ENCODE assay signal across 14 mouse cellular contexts in genomic region chr12:102395998-102396991, GRCm38 (mm10). TPM values are rescaled to one million over a fixed set of nuclear protein-coding genes. Genes with fewer than 3 reads are reported as not detected.
DNase-seq lines count a peak whose midpoint lies in the region; ATAC-seq and TF ChIP-seq lines count a peak whose summit lies in the region.
"Had no signal": no experiment of that assay in that cellular context is flagged by ENCODE, and none has a peak within 500 bp of the region (broad histone marks: within the 10 kb centered on the region; RNA-seq: fewer than 3 reads in every experiment).

No protein-coding gene starts in this region.

- WGBS in hindbrain, embryonic 11.5 days: 30% methylated on average over 19 of the region's 19 CpGs
- 23% methylated on average over 19 of the region's 19 CpGs for WGBS in hindbrain, postnatal 0 days
- WGBS in midbrain, embryonic 12.5 days: 35% methylated on average over 19 of the region's 19 CpGs
- 34% methylated on average over 19 of the region's 19 CpGs for WGBS in midbrain, embryonic 16.5 days
- 49% methylated on average over 19 of the region's 19 CpGs for WGBS in embryonic facial prominence, embryonic 11.5 days
- WGBS in neural tube, embryonic 13.5 days: 19% methylated on average over 19 of the region's 19 CpGs

- no peaks in the 10 kb centered on the region for H3K36me3 ChIP-seq in hindbrain, embryonic 11.5 days (ENCODE audit: control insufficient read depth, insufficient read depth, low read length)
- H3K36me3 ChIP-seq in hindbrain, postnatal 0 days (ENCODE audit: insufficient read depth, low read length): peaks cover 45% of the 10 kb centered on the region
- peaks cover 22% of the 10 kb centered on the region for H3K36me3 ChIP-seq in midbrain, embryonic 12.5 days
- H3K36me3 ChIP-seq in midbrain, embryonic 16.5 days (ENCODE audit: control insufficient read depth, insufficient read depth, low read length): peaks cover 32% of the 10 kb centered on the region
- no peaks in the 10 kb centered on the region for H3K36me3 ChIP-seq in embryonic facial prominence, embryonic 11.5 days (replicated peaks; ENCODE audit: control insufficient read depth, insufficient read depth, low read depth, low read length)
- H3K36me3 ChIP-seq in neural tube, embryonic 13.5 days: peaks cover 69% of the 10 kb centered on the region

- peak; percentile 61 for ATAC-seq in hindbrain, embryonic 11.5 days (ENCODE audit: low FRiP score)
- ATAC-seq in hindbrain, postnatal 0 days: no peak; the same call in 1 of the 2 replicates
- peak; percentile 63; the same call in 1 of the 2 replicates for ATAC-seq in midbrain, embryonic 12.5 days (ENCODE audit: low FRiP score, low read depth)
- no peak for ATAC-seq in midbrain, embryonic 16.5 days
- ATAC-seq in embryonic facial prominence, embryonic 11.5 days (replicated peaks; ENCODE audit: insufficient number of reproducible peaks, low FRiP score, low TSS enrichment, low read depth): 0 out of 2 replicates have a peak, but pooled peaks have one; percentile 34
- peak; percentile 42 for ATAC-seq in neural tube, embryonic 13.5 days (ENCODE audit: low read depth)
- no peak for ATAC-seq in inflammation-experienced regulatory T-cells, adult 6 months
- ATAC-seq: CD4-positive, CD25-positive, alpha-beta regulatory T cell, adult 4 months had no signal

- TF ChIP-seq CTCF in hindbrain, postnatal 0 days (IDR thresholded peaks at IDR 0.05; ENCODE audit: low read depth): no peak

- H3K4me1 ChIP-seq in hindbrain, embryonic 11.5 days (replicated peaks; ENCODE audit: control insufficient read depth, insufficient read depth, low read length): peaks cover 4% of the 10 kb centered on the region
- no peaks in the 10 kb centered on the region for H3K4me1 ChIP-seq in hindbrain, postnatal 0 days (ENCODE audit: insufficient read depth, low read length)
- H3K4me1 ChIP-seq in midbrain, embryonic 12.5 days: peaks cover 11% of the 10 kb centered on the region
- H3K4me1 ChIP-seq in midbrain, embryonic 16.5 days (ENCODE audit: control insufficient read depth, insufficient read depth, low read length): no peaks in the 10 kb centered on the region
- no peaks in the 10 kb centered on the region for H3K4me1 ChIP-seq in embryonic facial prominence, embryonic 11.5 days (ENCODE audit: control insufficient read depth, insufficient read depth, low read length)
- H3K4me1 ChIP-seq in neural tube, embryonic 13.5 days (replicated peaks): peaks cover 18% of the 10 kb centered on the region
- H3K4me1 ChIP-seq: limb, embryonic 12.5 days had no signal

- H3K9ac ChIP-seq in hindbrain, embryonic 11.5 days (ENCODE audit: low read depth, low read length): no peak overlapping the region; the same call in 1 of the 2 replicates
- no peak overlapping the region for H3K9ac ChIP-seq in hindbrain, postnatal 0 days (replicated peaks; ENCODE audit: low read length)
- H3K9ac ChIP-seq in midbrain, embryonic 12.5 days (replicated peaks): no peak overlapping the region
- H3K9ac ChIP-seq in midbrain, embryonic 16.5 days (ENCODE audit: low read depth, low read length): no peak overlapping the region
- H3K9ac ChIP-seq in embryonic facial prominence, embryonic 11.5 days (replicated peaks; ENCODE audit: low read length): no peak overlapping the region
- no peak overlapping the region for H3K9ac ChIP-seq in neural tube, embryonic 13.5 days
- H3K9ac ChIP-seq: limb, embryonic 12.5 days had no signal

- no peak overlapping the region for H3K4me2 ChIP-seq in hindbrain, embryonic 11.5 days (replicated peaks; ENCODE audit: low read depth, low read length)
- H3K4me2 ChIP-seq in hindbrain, postnatal 0 days (ENCODE audit: low read depth, low read length): no peak overlapping the region
- no peak overlapping the region for H3K4me2 ChIP-seq in midbrain, embryonic 12.5 days (replicated peaks)
- no peak overlapping the region for H3K4me2 ChIP-seq in midbrain, embryonic 16.5 days (ENCODE audit: low read length)
- no peak overlapping the region for H3K4me2 ChIP-seq in embryonic facial prominence, embryonic 11.5 days (ENCODE audit: low read depth, low read length)
- no peak overlapping the region for H3K4me2 ChIP-seq in neural tube, embryonic 13.5 days
- H3K4me2 ChIP-seq: limb, embryonic 12.5 days had no signal

- no peak overlapping the region for H3K27ac ChIP-seq in hindbrain, embryonic 11.5 days (ENCODE audit: low read depth, low read length)
- no peak overlapping the region for H3K27ac ChIP-seq in hindbrain, postnatal 0 days
- H3K27ac ChIP-seq in midbrain, embryonic 12.5 days (replicated peaks): no peak overlapping the region
- no peak overlapping the region for H3K27ac ChIP-seq in midbrain, embryonic 16.5 days (ENCODE audit: low read length)
- no peak overlapping the region for H3K27ac ChIP-seq in embryonic facial prominence, embryonic 11.5 days (replicated peaks; ENCODE audit: low read depth, low read length)
- peak overlapping the region; percentile 6; the same call in 1 of the 2 replicates for H3K27ac ChIP-seq in neural tube, embryonic 13.5 days (replicated peaks)
- H3K27ac ChIP-seq: limb, embryonic 12.5 days had no signal

- peak; percentile 50 for DNase-seq in hindbrain, embryonic 11.5 days (ENCODE audit: low spot score)
- DNase-seq in hindbrain, postnatal 0 days (ENCODE audit: low spot score): no peak
- DNase-seq in embryonic facial prominence, embryonic 11.5 days (ENCODE audit: low spot score): peak; percentile 20
- DNase-seq in left cerebral cortex, adult 9 months (ENCODE audit: low spot score in 2 of 2): no peak
- DNase-seq: gastrocnemius, postnatal 25 days; kidney, adult 11 months; lung, postnatal 14 days; right cerebral cortex, adult 18-20 months had no signal

- H3K9me3 ChIP-seq in hindbrain, embryonic 11.5 days (ENCODE audit: control insufficient read depth, low read length): no peaks in the 10 kb centered on the region
- no peaks in the 10 kb centered on the region for H3K9me3 ChIP-seq in hindbrain, postnatal 0 days (ENCODE audit: low read length)
- H3K9me3 ChIP-seq in midbrain, embryonic 12.5 days: no peaks in the 10 kb centered on the region
- no peaks in the 10 kb centered on the region for H3K9me3 ChIP-seq in midbrain, embryonic 16.5 days (replicated peaks; ENCODE audit: control insufficient read depth, low read length, poor library complexity, severe bottlenecking)
- H3K9me3 ChIP-seq in embryonic facial prominence, embryonic 11.5 days (replicated peaks; ENCODE audit: control insufficient read depth, low read length): no peaks in the 10 kb centered on the region
- no peaks in the 10 kb centered on the region for H3K9me3 ChIP-seq in neural tube, embryonic 13.5 days
- H3K9me3 ChIP-seq: limb, embryonic 12.5 days had no signal

- H3K27me3 ChIP-seq in hindbrain, embryonic 11.5 days (ENCODE audit: control insufficient read depth, insufficient read depth, low read length): peaks cover 9% of the 10 kb centered on the region; the same call in 1 of the 2 replicates
- no peaks in the 10 kb centered on the region for H3K27me3 ChIP-seq in hindbrain, postnatal 0 days (ENCODE audit: insufficient read depth, low read length)
- peaks cover 53% of the 10 kb centered on the region for H3K27me3 ChIP-seq in midbrain, embryonic 12.5 days
- no peaks in the 10 kb centered on the region; the same call in 1 of the 2 replicates for H3K27me3 ChIP-seq in midbrain, embryonic 16.5 days (ENCODE audit: control insufficient read depth, insufficient read depth, low read depth, low read length)
- H3K27me3 ChIP-seq in embryonic facial prominence, embryonic 11.5 days (ENCODE audit: control insufficient read depth, insufficient read depth, low read length): no peaks in the 10 kb centered on the region
- 0 out of 2 replicates have a peak, but pooled peaks cover 5% of the 10 kb centered on the region for H3K27me3 ChIP-seq in neural tube, embryonic 13.5 days
- H3K27me3 ChIP-seq: limb, embryonic 12.5 days had no signal

- no peak overlapping the region for H3K4me3 ChIP-seq in hindbrain, embryonic 11.5 days (ENCODE audit: low read depth, low read length)
- H3K4me3 ChIP-seq in hindbrain, postnatal 0 days (ENCODE audit: low read length): no peak overlapping the region
- H3K4me3 ChIP-seq in midbrain, embryonic 12.5 days: no peak overlapping the region
- no peak overlapping the region for H3K4me3 ChIP-seq in midbrain, embryonic 16.5 days (ENCODE audit: low read depth, low read length)
- H3K4me3 ChIP-seq in embryonic facial prominence, embryonic 11.5 days (ENCODE audit: low read depth, low read length): no peak overlapping the region
- no peak overlapping the region for H3K4me3 ChIP-seq in neural tube, embryonic 13.5 days
- H3K4me3 ChIP-seq: limb, embryonic 12.5 days had no signal

RNA-seq across cellular contexts. Expression of gene Lgmn, which starts 43.3 kb away (rescaled TPM):
- 65.4 and 69.6 TPM in 2 replicates for polyA plus RNA-seq in hindbrain, embryonic 11.5 days (2014; fragmentation: Nextera tagmentation; extraction: Ambion mirVana)
- 148 TPM in 2 replicates for total RNA-seq in hindbrain, postnatal 0 days (2014; rRNA removed)
- polyA plus RNA-seq in hindbrain, postnatal 0 days (2015; fragmentation: Nextera tagmentation; extraction: Ambion mirVana): 166 and 179 TPM in 2 replicates
- 55.6 and 61.7 TPM in 2 replicates for polyA plus RNA-seq in midbrain, embryonic 12.5 days (2016; fragmentation: Nextera tagmentation; extraction: Ambion mirVana)
- polyA plus RNA-seq in midbrain, embryonic 16.5 days (2015; fragmentation: Nextera tagmentation; extraction: Ambion mirVana): 90.3 and 108 TPM in 2 replicates
- polyA plus RNA-seq in embryonic facial prominence, embryonic 11.5 days (2014; fragmentation: Nextera tagmentation; extraction: Ambion mirVana): 61.5 and 65.5 TPM in 2 replicates
- 89.2 and 92.1 TPM in 2 replicates for polyA plus RNA-seq in neural tube, embryonic 13.5 days (2015; fragmentation: Nextera tagmentation; extraction: Ambion mirVana)
- polyA plus RNA-seq in inflammation-experienced regulatory T-cells, adult 6 months (2017; shearing (Covaris generic)): 10 to 100 TPM; 14.6 to 15.5 (median 15.4) TPM

Comparison
In these comparisons a context has a peak if more than half of its experiments do, and no peak if none do; other contexts are left out.
1. ATAC-seq: peak in hindbrain, embryonic 11.5 days (single experiment), midbrain, embryonic 12.5 days (single experiment), embryonic facial prominence, embryonic 11.5 days (single experiment) and neural tube, embryonic 13.5 days (single experiment); none in hindbrain, postnatal 0 days (single experiment), midbrain, embryonic 16.5 days (single experiment) and inflammation-experienced regulatory T-cells, adult 6 months (single experiment).
2. DNase-seq: peak in hindbrain, embryonic 11.5 days (single experiment) and embryonic facial prominence, embryonic 11.5 days (single experiment); none in hindbrain, postnatal 0 days (single experiment) and left cerebral cortex, adult 9 months (0 of 2).